Mouse (Mus musculus): ENCODE results near the gene Gltp. TPM values are rescaled to one million over a fixed set of nuclear protein-coding genes. Genes with fewer than 3 reads are reported as not detected.

The Gltp gene
- polyA plus RNA-seq, 1 experiment from 2014 or later, result 86.0 TPM

- Histone ChIP-seq H3K9ac (replicated peaks; ENCODE audit: low read length) (no peak overlapping the region), H3K27me3 (ENCODE audit: insufficient read depth, low read length) (no peaks in the 10 kb centered on the region), H3K36me3 (ENCODE audit: insufficient read depth, low read length) (no peaks in the 10 kb centered on the region), H3K27ac (ENCODE audit: low read length) (no peak overlapping the region; the same call in 1 of the 2 replicates), H3K4me3 (ENCODE audit: low read length) (no peak overlapping the region), H3K4me2 (replicated peaks; ENCODE audit: low read depth, low read length) (peak overlapping the region; percentile 58; the same call in 1 of the 2 replicates), H3K9me3 (ENCODE audit: low read length) (no peaks in the 10 kb centered on the region), H3K4me1 (ENCODE audit: insufficient read depth, low read length) (peaks cover 8% of the 10 kb centered on the region)
- WGBS, result 75% methylated on average over 1 of the region's 1 CpGs
- no peak for ATAC-seq (ENCODE audit: low FRiP score, low TSS enrichment)
These were observed 24.1 kb downstream of the Gltp start for GRCm38 (mm10) chr5:114666659-114667058.

- no peak for ATAC-seq (ENCODE audit: low FRiP score, low TSS enrichment)
- H3K4me2 ChIP-seq (replicated peaks; ENCODE audit: low read depth, low read length), result no peak overlapping the region
- WGBS, result 66% methylated on average over 7 of the region's 7 CpGs
- no peaks in the 10 kb centered on the region for H3K36me3 ChIP-seq (ENCODE audit: insufficient read depth, low read length)
- H3K9ac ChIP-seq (replicated peaks; ENCODE audit: low read length), result no peak overlapping the region
- H3K27me3 ChIP-seq (ENCODE audit: insufficient read depth, low read length), result no peaks in the 10 kb centered on the region
- H3K27ac ChIP-seq (ENCODE audit: low read length), result 0 out of 2 replicates have a peak overlapping the region, but pooled peaks have one; percentile 9
- H3K9me3 ChIP-seq (ENCODE audit: low read length), result no peaks in the 10 kb centered on the region
- H3K4me1 ChIP-seq (ENCODE audit: insufficient read depth, low read length), result peaks cover 8% of the 10 kb centered on the region
- H3K4me3 ChIP-seq (ENCODE audit: low read length), result no peak overlapping the region
These were observed 26.0 kb downstream of the Gltp start for GRCm38 (mm10) chr5:114664750-114665149.

GRCm38 (mm10) chr5:114664139-114664538 is 26.6 kb downstream of the Gltp start:
- H3K27me3 ChIP-seq (ENCODE audit: insufficient read depth, low read length), result peaks cover 3% of the 10 kb centered on the region; the same call in 1 of the 2 replicates
- WGBS, result 73% methylated on average over 4 of the region's 4 CpGs
- H3K4me1 ChIP-seq (ENCODE audit: insufficient read depth, low read length), result peaks cover 8% of the 10 kb centered on the region
- H3K4me2 ChIP-seq (replicated peaks; ENCODE audit: low read depth, low read length), result no peak overlapping the region
- no peak for ATAC-seq (ENCODE audit: low FRiP score, low TSS enrichment)
- no peaks in the 10 kb centered on the region for H3K36me3 ChIP-seq (ENCODE audit: insufficient read depth, low read length)
- no peak overlapping the region for H3K9ac ChIP-seq (replicated peaks; ENCODE audit: low read length)
- no peak overlapping the region for H3K4me3 ChIP-seq (ENCODE audit: low read length)
- no peaks in the 10 kb centered on the region for H3K9me3 ChIP-seq (ENCODE audit: low read length)
- H3K27ac ChIP-seq (ENCODE audit: low read length), result no peak overlapping the region

GRCm38 (mm10) chr5:114661029-114661428 is 29.8 kb downstream of the Gltp start:
- no peaks in the 10 kb centered on the region for H3K36me3 ChIP-seq (ENCODE audit: insufficient read depth, low read length)
- H3K27ac ChIP-seq (ENCODE audit: low read length), result no peak overlapping the region
- peaks cover 16% of the 10 kb centered on the region; the same call in 1 of the 2 replicates for H3K27me3 ChIP-seq (ENCODE audit: insufficient read depth, low read length)
- 50% methylated on average over 6 of the region's 6 CpGs for WGBS
- H3K4me3 ChIP-seq (ENCODE audit: low read length), result no peak overlapping the region
- no peaks in the 10 kb centered on the region for H3K9me3 ChIP-seq (ENCODE audit: low read length)
- H3K4me1 ChIP-seq (ENCODE audit: insufficient read depth, low read length), result peaks cover 13% of the 10 kb centered on the region
- ATAC-seq (ENCODE audit: low FRiP score, low TSS enrichment), result no peak
- H3K9ac ChIP-seq (replicated peaks; ENCODE audit: low read length), result no peak overlapping the region
- no peak overlapping the region for H3K4me2 ChIP-seq (replicated peaks; ENCODE audit: low read depth, low read length)

- Histone ChIP-seq H3K36me3 (ENCODE audit: insufficient read depth, low read length) (no peaks in the 10 kb centered on the region), H3K4me3 (ENCODE audit: low read length) (peak within 1 kb of the TSS; percentile 62), H3K27me3 (ENCODE audit: insufficient read depth, low read length) (peaks cover 16% of the 10 kb centered on the region; the same call in 1 of the 2 replicates), H3K9me3 (ENCODE audit: low read length) (no peaks in the 10 kb centered on the region), H3K9ac (replicated peaks; ENCODE audit: low read length) (peak within 1 kb of the TSS; percentile 77), H3K4me1 (ENCODE audit: insufficient read depth, low read length) (peaks cover 17% of the 10 kb centered on the region), H3K4me2 (replicated peaks; ENCODE audit: low read depth, low read length) (peak within 1 kb of the TSS; percentile 87), H3K27ac (ENCODE audit: low read length) (peak within 1 kb of the TSS; percentile 60)
- peak; percentile 39; the same call in 1 of the 2 replicates for ATAC-seq (ENCODE audit: low FRiP score, low TSS enrichment)
- WGBS, result 3% methylated on average over 34 of the region's 47 CpGs
These were observed 32.5 kb downstream of the Gltp start, which contains the start of gene Trpv4 for GRCm38 (mm10) chr5:114658255-114658654. Gene Trpv4 (minus strand): TSS chr5:114658421.

GRCm38 (mm10) chr5:114657426-114657825 is 33.4 kb downstream of the Gltp start:
- peak overlapping the region; percentile 62 for H3K4me3 ChIP-seq (ENCODE audit: low read length)
- peaks cover 16% of the 10 kb centered on the region; the same call in 1 of the 2 replicates for H3K27me3 ChIP-seq (ENCODE audit: insufficient read depth, low read length)
- H3K36me3 ChIP-seq (ENCODE audit: insufficient read depth, low read length), result no peaks in the 10 kb centered on the region
- H3K4me2 ChIP-seq (replicated peaks; ENCODE audit: low read depth, low read length), result peak overlapping the region; percentile 87
- H3K27ac ChIP-seq (ENCODE audit: low read length), result peak overlapping the region; percentile 60
- H3K9me3 ChIP-seq (ENCODE audit: low read length), result no peaks in the 10 kb centered on the region
- H3K9ac ChIP-seq (replicated peaks; ENCODE audit: low read length), result peak overlapping the region; percentile 77
- WGBS, result 29% methylated on average over 10 of the region's 10 CpGs
- H3K4me1 ChIP-seq (ENCODE audit: insufficient read depth, low read length), result peaks cover 17% of the 10 kb centered on the region
- peak; percentile 76 for ATAC-seq (ENCODE audit: low FRiP score, low TSS enrichment)

- ATAC-seq (ENCODE audit: low FRiP score, low TSS enrichment), result no peak
- peaks cover 16% of the 10 kb centered on the region; the same call in 1 of the 2 replicates for H3K27me3 ChIP-seq (ENCODE audit: insufficient read depth, low read length)
- peak overlapping the region; percentile 31 for H3K27ac ChIP-seq (ENCODE audit: low read length)
- H3K4me1 ChIP-seq (ENCODE audit: insufficient read depth, low read length), result peaks cover 27% of the 10 kb centered on the region
- H3K4me2 ChIP-seq (replicated peaks; ENCODE audit: low read depth, low read length), result 0 out of 2 replicates have a peak overlapping the region, but pooled peaks have one; percentile 4
- H3K36me3 ChIP-seq (ENCODE audit: insufficient read depth, low read length), result no peaks in the 10 kb centered on the region
- H3K4me3 ChIP-seq (ENCODE audit: low read length), result no peak overlapping the region
- no peak overlapping the region for H3K9ac ChIP-seq (replicated peaks; ENCODE audit: low read length)
- 65% methylated on average over 7 of the region's 7 CpGs for WGBS
- H3K9me3 ChIP-seq (ENCODE audit: low read length), result no peaks in the 10 kb centered on the region
These were observed 34.5 kb downstream of the Gltp start for GRCm38 (mm10) chr5:114656305-114656704.

GRCm38 (mm10) chr5:114655721-114656120 is 35.1 kb downstream of the Gltp start:
- 71% methylated on average over 5 of the region's 5 CpGs for WGBS
- H3K4me1 ChIP-seq (ENCODE audit: insufficient read depth, low read length), result peaks cover 33% of the 10 kb centered on the region
- H3K4me3 ChIP-seq (ENCODE audit: low read length), result no peak overlapping the region
- H3K9me3 ChIP-seq (ENCODE audit: low read length), result no peaks in the 10 kb centered on the region
- peaks cover 16% of the 10 kb centered on the region; the same call in 1 of the 2 replicates for H3K27me3 ChIP-seq (ENCODE audit: insufficient read depth, low read length)
- no peaks in the 10 kb centered on the region for H3K36me3 ChIP-seq (ENCODE audit: insufficient read depth, low read length)
- peak; percentile 37; the same call in 1 of the 2 replicates for ATAC-seq (ENCODE audit: low FRiP score, low TSS enrichment)
- peak overlapping the region; percentile 44 for H3K27ac ChIP-seq (ENCODE audit: low read length)
- H3K9ac ChIP-seq (replicated peaks; ENCODE audit: low read length), result no peak overlapping the region
- no peak overlapping the region for H3K4me2 ChIP-seq (replicated peaks; ENCODE audit: low read depth, low read length)

- WGBS, result 63% methylated on average over 12 of the region's 15 CpGs
- H3K27ac ChIP-seq (ENCODE audit: low read length), result no peak overlapping the region
- ATAC-seq (ENCODE audit: low FRiP score, low TSS enrichment), result no peak
- no peak overlapping the region for H3K4me3 ChIP-seq (ENCODE audit: low read length)
- H3K36me3 ChIP-seq (ENCODE audit: insufficient read depth, low read length), result no peaks in the 10 kb centered on the region
- H3K4me1 ChIP-seq (ENCODE audit: insufficient read depth, low read length), result peaks cover 42% of the 10 kb centered on the region
- no peaks in the 10 kb centered on the region for H3K9me3 ChIP-seq (ENCODE audit: low read length)
- no peak overlapping the region for H3K4me2 ChIP-seq (replicated peaks; ENCODE audit: low read depth, low read length)
- peaks cover 11% of the 10 kb centered on the region; the same call in 1 of the 2 replicates for H3K27me3 ChIP-seq (ENCODE audit: insufficient read depth, low read length)
- no peak overlapping the region for H3K9ac ChIP-seq (replicated peaks; ENCODE audit: low read length)
These were observed 36.9 kb downstream of the Gltp start for GRCm38 (mm10) chr5:114653656-114654437.

- Histone ChIP-seq H3K27me3 (ENCODE audit: insufficient read depth, low read length) (peaks cover 2% of the 10 kb centered on the region; the same call in 1 of the 2 replicates), H3K27ac (ENCODE audit: low read length) (peak overlapping the region; percentile 41; the same call in 1 of the 2 replicates), H3K36me3 (ENCODE audit: insufficient read depth, low read length) (no peaks in the 10 kb centered on the region), H3K4me2 (replicated peaks; ENCODE audit: low read depth, low read length) (peak overlapping the region; percentile 17), H3K9me3 (ENCODE audit: low read length) (no peaks in the 10 kb centered on the region), H3K4me3 (ENCODE audit: low read length) (no peak overlapping the region), H3K4me1 (ENCODE audit: insufficient read depth, low read length) (peaks cover 57% of the 10 kb centered on the region), H3K9ac (replicated peaks; ENCODE audit: low read length) (peak overlapping the region; percentile 37; the same call in 1 of the 2 replicates)
- no peak for ATAC-seq (ENCODE audit: low FRiP score, low TSS enrichment)
- WGBS, result 9% methylated on average over 3 of the region's 3 CpGs
These were observed 39.3 kb downstream of the Gltp start for GRCm38 (mm10) chr5:114651449-114651848.
